Mouse (Mus musculus): ENCODE measurements at regions not wholly inside any gene's neighbourhood (a gene's known extent, or its start where the extent isn't known, plus 50 kb on each side); places are given as distances from the start of the nearest gene placed in this dataset.

DNA sequence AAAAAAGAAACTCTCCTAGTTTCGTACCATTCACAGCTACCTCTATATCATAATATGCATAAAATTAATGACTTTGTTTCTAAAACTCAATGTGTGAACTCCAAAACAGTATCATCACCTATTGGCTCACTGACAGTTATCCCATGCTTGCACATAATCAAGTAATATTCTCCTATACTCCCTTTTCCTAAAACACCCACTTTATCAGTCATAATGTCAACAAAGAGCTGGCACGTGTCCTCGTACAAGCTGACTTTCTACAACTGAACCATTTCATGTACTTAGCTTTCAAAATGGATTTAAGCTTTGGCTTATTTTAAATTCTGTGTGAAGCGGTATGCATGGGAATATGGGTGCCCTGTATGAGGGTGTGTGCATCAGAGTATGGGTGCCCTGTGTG, 58.0 kb upstream of the Golim4 start:
- no peaks in the 10 kb centered on the region for H3K27me3 ChIP-seq (ENCODE audit: control insufficient read depth, insufficient read depth, low read length)
- no peak overlapping the region for H3K4me3 ChIP-seq (ENCODE audit: low read depth, low read length)
- DNase-seq (ENCODE audit: low spot score) (no peak), ATAC-seq (ENCODE audit: low FRiP score) (no peak)
- 89% methylated on average over 4 of the region's 4 CpGs for WGBS
- no peak overlapping the region for H3K4me2 ChIP-seq (replicated peaks; ENCODE audit: low read depth, low read length)
- no peaks in the 10 kb centered on the region for H3K4me1 ChIP-seq (replicated peaks; ENCODE audit: control insufficient read depth, insufficient read depth, low read length)
- H3K9ac ChIP-seq (ENCODE audit: low read depth, low read length) = no peak overlapping the region
- no peak overlapping the region for H3K27ac ChIP-seq (ENCODE audit: low read depth, low read length)
- H3K36me3 ChIP-seq (ENCODE audit: control insufficient read depth, insufficient read depth, low read length) = no peaks in the 10 kb centered on the region
- no peaks in the 10 kb centered on the region for H3K9me3 ChIP-seq (ENCODE audit: control insufficient read depth, low read length)

GRCm38 (mm10) chr3:76008564-76009183, 51.9 kb upstream of the Golim4 start:
- peak; percentile 76; the same call in 1 of the 2 replicates for ATAC-seq (ENCODE audit: low FRiP score)
- H3K27me3 ChIP-seq (ENCODE audit: control insufficient read depth, insufficient read depth, low read length) = no peaks in the 10 kb centered on the region
- H3K36me3 ChIP-seq (ENCODE audit: control insufficient read depth, insufficient read depth, low read length) = no peaks in the 10 kb centered on the region
- WGBS = 30% methylated on average over 3 of the region's 3 CpGs
- no peak overlapping the region for H3K4me2 ChIP-seq (replicated peaks; ENCODE audit: low read depth, low read length)
- H3K4me3 ChIP-seq (ENCODE audit: low read depth, low read length) = no peak overlapping the region
- H3K27ac ChIP-seq (ENCODE audit: low read depth, low read length) = no peak overlapping the region
- no peaks in the 10 kb centered on the region for H3K9me3 ChIP-seq (ENCODE audit: control insufficient read depth, low read length)
- no peaks in the 10 kb centered on the region for H3K4me1 ChIP-seq (replicated peaks; ENCODE audit: control insufficient read depth, insufficient read depth, low read length)
- H3K9ac ChIP-seq (ENCODE audit: low read depth, low read length) = no peak overlapping the region
- peak; percentile 62 for DNase-seq (ENCODE audit: low spot score)
